Mouse (Mus musculus): Measurements from ENCODE around the gene Trim8.

- TF ChIP-seq EP300 (IDR thresholded peaks at IDR 0.05) (no peak), CTCF (IDR thresholded peaks at IDR 0.05) (no peak)
Measured at GRCm38 (mm10) chr19:46547565-46547964, 46.1 kb downstream of the Trim8 start.

Measured in lung, postnatal 0 days (tissue).